Mouse (Mus musculus): ENCODE measurements around the gene Ticrr. TPM values are rescaled to one million over a fixed set of nuclear protein-coding genes. Genes with fewer than 3 reads are reported as not detected.

Gene Ticrr
- polyA plus RNA-seq, 1 experiment from 2014 or later = 16.2 TPM

GRCm38 (mm10) chr7:79710130-79710607 lies 50.2 kb downstream of the Ticrr start:
- H3K36me3 ChIP-seq (ENCODE audit: control insufficient read depth, insufficient read depth, low read length) = no peaks in the 10 kb centered on the region
- no peaks in the 10 kb centered on the region for H3K9me3 ChIP-seq (ENCODE audit: control insufficient read depth, low read length)
- peak overlapping the region; percentile 74 for H3K4me2 ChIP-seq
- peak overlapping the region; percentile 46 for H3K4me3 ChIP-seq (ENCODE audit: low read depth, low read length)
- 4% methylated on average over 55 of the region's 55 CpGs for WGBS
- H3K27me3 ChIP-seq (replicated peaks; ENCODE audit: control insufficient read depth, insufficient read depth, low read length) = peaks cover 29% of the 10 kb centered on the region
- ATAC-seq (replicated peaks; ENCODE audit: low FRiP score) = peak; percentile 49; the same call in 1 of the 2 replicates
- H3K9ac ChIP-seq (ENCODE audit: low read depth, low read length) = peak overlapping the region; percentile 31; the same call in 1 of the 2 replicates
- no peak overlapping the region for H3K27ac ChIP-seq (ENCODE audit: low read depth, low read length)
- H3K4me1 ChIP-seq (replicated peaks; ENCODE audit: control insufficient read depth, insufficient read depth, low read length) = peaks cover 4% of the 10 kb centered on the region; the same call in 1 of the 2 replicates
- DNase-seq (ENCODE audit: low spot score) = peak; percentile 55

DNA sequence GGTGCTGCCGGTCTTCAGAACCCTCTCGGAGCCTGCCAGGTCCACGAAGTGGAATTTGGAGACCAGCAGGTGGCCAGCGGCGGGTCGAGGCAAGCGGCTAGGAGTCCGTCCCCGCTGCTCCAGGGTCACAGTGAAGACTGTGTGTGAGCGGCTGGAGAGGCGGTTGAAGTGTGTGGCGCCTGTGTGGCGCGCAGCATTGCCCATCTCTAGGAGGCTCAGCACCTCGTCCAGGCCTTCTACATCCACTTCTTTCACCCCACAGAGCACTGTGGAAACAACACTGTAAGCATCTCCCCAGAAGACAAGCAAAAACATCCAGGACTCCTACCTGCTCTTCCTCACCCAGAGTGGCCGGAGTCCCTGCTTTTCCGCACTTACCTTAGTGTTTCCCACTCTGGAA lies 50.8 kb downstream of the Ticrr start:
- H3K27ac ChIP-seq (ENCODE audit: low read depth, low read length) = no peak overlapping the region
- DNase-seq (ENCODE audit: low spot score) = no peak
- H3K9me3 ChIP-seq (ENCODE audit: control insufficient read depth, low read length) = no peaks in the 10 kb centered on the region
- peak overlapping the region; percentile 74; the same call in 1 of the 2 replicates for H3K4me2 ChIP-seq
- no peak overlapping the region for H3K9ac ChIP-seq (ENCODE audit: low read depth, low read length)
- H3K27me3 ChIP-seq (replicated peaks; ENCODE audit: control insufficient read depth, insufficient read depth, low read length) = peaks cover 29% of the 10 kb centered on the region
- H3K4me1 ChIP-seq (replicated peaks; ENCODE audit: control insufficient read depth, insufficient read depth, low read length) = peaks cover 4% of the 10 kb centered on the region; the same call in 1 of the 2 replicates
- ATAC-seq (replicated peaks; ENCODE audit: low FRiP score) = no peak
- no peak overlapping the region for H3K4me3 ChIP-seq (ENCODE audit: low read depth, low read length)
- no peaks in the 10 kb centered on the region for H3K36me3 ChIP-seq (ENCODE audit: control insufficient read depth, insufficient read depth, low read length)
- WGBS = 51% methylated on average over 17 of the region's 17 CpGs

DNA sequence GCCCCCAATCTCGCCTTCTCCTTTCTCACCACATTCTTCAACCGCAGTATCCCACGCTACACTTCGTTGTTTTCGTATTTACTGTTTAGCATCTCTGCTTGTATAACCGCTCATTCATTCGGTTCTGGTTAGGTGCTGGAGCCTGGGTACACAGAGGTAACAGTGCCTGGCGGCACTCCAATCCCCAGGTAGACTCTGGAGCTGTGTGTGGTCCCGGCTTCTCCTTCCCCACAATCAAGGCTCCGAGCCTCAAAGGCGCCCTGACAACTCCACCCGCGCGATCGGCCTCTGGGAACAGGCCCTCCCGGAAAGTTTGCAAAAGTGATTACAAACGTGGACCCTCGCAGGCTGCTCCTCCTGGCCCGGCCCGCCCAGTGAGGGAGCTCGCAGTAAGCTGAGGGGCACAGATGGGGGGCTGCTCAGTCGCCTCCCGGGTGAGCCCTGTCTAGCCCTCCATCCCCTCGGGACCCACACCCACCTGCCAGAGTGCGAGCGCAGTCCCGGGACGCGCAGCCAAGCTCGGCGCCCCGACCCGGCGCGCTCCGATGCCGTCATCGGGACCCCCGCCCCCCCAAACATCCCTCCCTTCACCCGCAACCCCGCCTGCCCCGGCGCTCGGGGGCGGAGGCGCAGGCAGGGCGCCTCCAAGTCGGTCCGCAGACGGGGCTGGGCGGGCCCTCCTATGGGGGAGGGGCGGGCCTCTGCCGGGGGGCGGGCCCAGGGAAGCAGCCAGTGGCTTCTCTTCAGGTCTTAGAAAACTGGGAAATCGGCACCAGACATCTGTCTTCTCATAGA lies 55.4 kb downstream of the Ticrr start, which contains the start of gene Kif7:
Gene Kif7 (minus strand): TSS at position 534 of the 795 bp plus-strand sequence.
- Histone ChIP-seq H3K9ac (ENCODE audit: low read depth, low read length) (peak within 1 kb of the TSS; percentile 65), H3K27ac (ENCODE audit: low read depth, low read length) (no peak within 1 kb of the TSS)
- WGBS = 1% methylated on average over 53 of the region's 55 CpGs

GRCm38 (mm10) chr7:79721386-79721977 lies 61.5 kb downstream of the Ticrr start:
- H3K4me2 ChIP-seq = peak overlapping the region; percentile 74
- H3K27ac ChIP-seq (ENCODE audit: low read depth, low read length) = no peak overlapping the region
- peak overlapping the region; percentile 52 for H3K9ac ChIP-seq (ENCODE audit: low read depth, low read length)
- no peaks in the 10 kb centered on the region for H3K36me3 ChIP-seq (ENCODE audit: control insufficient read depth, insufficient read depth, low read length)
- DNase-seq (ENCODE audit: low spot score) = peak; percentile 62
- under 1% methylated on average over 48 of the region's 48 CpGs for WGBS
- H3K4me1 ChIP-seq (replicated peaks; ENCODE audit: control insufficient read depth, insufficient read depth, low read length) = no peaks in the 10 kb centered on the region
- peaks cover 37% of the 10 kb centered on the region for H3K27me3 ChIP-seq (replicated peaks; ENCODE audit: control insufficient read depth, insufficient read depth, low read length)
- no peaks in the 10 kb centered on the region for H3K9me3 ChIP-seq (ENCODE audit: control insufficient read depth, low read length)
- peak overlapping the region; percentile 50 for H3K4me3 ChIP-seq (ENCODE audit: low read depth, low read length)
- ATAC-seq (replicated peaks; ENCODE audit: low FRiP score) = peak; percentile 57

More for the DNA sequence above, 55.4 kb downstream of the Ticrr start, which contains the start of gene Kif7:
- H3K4me2 ChIP-seq = peak within 1 kb of the TSS; percentile 93
- ATAC-seq (replicated peaks; ENCODE audit: low FRiP score) (peak; percentile 96), DNase-seq (ENCODE audit: low spot score) (peak; percentile 85)
- H3K36me3 ChIP-seq (ENCODE audit: control insufficient read depth, insufficient read depth, low read length) = no peaks in the 10 kb centered on the region
- peak within 1 kb of the TSS; percentile 69 for H3K4me3 ChIP-seq (ENCODE audit: low read depth, low read length)
- H3K9me3 ChIP-seq (ENCODE audit: control insufficient read depth, low read length) = no peaks in the 10 kb centered on the region
- H3K27me3 ChIP-seq (replicated peaks; ENCODE audit: control insufficient read depth, insufficient read depth, low read length) = peaks cover 19% of the 10 kb centered on the region
- H3K4me1 ChIP-seq (replicated peaks; ENCODE audit: control insufficient read depth, insufficient read depth, low read length) = peaks cover 4% of the 10 kb centered on the region; the same call in 1 of the 2 replicates

GRCm38 (mm10) chr7:79727091-79727490 lies 67.1 kb downstream of the Ticrr start:
- 21% methylated on average over 2 of the region's 2 CpGs for WGBS
- Histone ChIP-seq H3K4me3 (ENCODE audit: low read depth, low read length) (no peak overlapping the region), H3K4me2 (no peak overlapping the region), H3K9ac (ENCODE audit: low read depth, low read length) (no peak overlapping the region), H3K4me1 (replicated peaks; ENCODE audit: control insufficient read depth, insufficient read depth, low read length) (no peaks in the 10 kb centered on the region), H3K9me3 (ENCODE audit: control insufficient read depth, low read length) (no peaks in the 10 kb centered on the region), H3K36me3 (ENCODE audit: control insufficient read depth, insufficient read depth, low read length) (no peaks in the 10 kb centered on the region), H3K27me3 (replicated peaks; ENCODE audit: control insufficient read depth, insufficient read depth, low read length) (peaks cover 22% of the 10 kb centered on the region), H3K27ac (ENCODE audit: low read depth, low read length) (no peak overlapping the region)
- DNase-seq (ENCODE audit: low spot score) (no peak), ATAC-seq (replicated peaks; ENCODE audit: low FRiP score) (peak; percentile 62; the same call in 1 of the 2 replicates)

GRCm38 (mm10) chr7:79728219-79728618 lies 68.2 kb downstream of the Ticrr start:
- Histone ChIP-seq H3K27me3 (replicated peaks; ENCODE audit: control insufficient read depth, insufficient read depth, low read length) (peaks cover 13% of the 10 kb centered on the region), H3K36me3 (ENCODE audit: control insufficient read depth, insufficient read depth, low read length) (no peaks in the 10 kb centered on the region), H3K4me3 (ENCODE audit: low read depth, low read length) (no peak overlapping the region), H3K4me2 (no peak overlapping the region), H3K4me1 (replicated peaks; ENCODE audit: control insufficient read depth, insufficient read depth, low read length) (no peaks in the 10 kb centered on the region), H3K9me3 (ENCODE audit: control insufficient read depth, low read length) (no peaks in the 10 kb centered on the region), H3K27ac (ENCODE audit: low read depth, low read length) (no peak overlapping the region), H3K9ac (ENCODE audit: low read depth, low read length) (no peak overlapping the region)
- ATAC-seq (replicated peaks; ENCODE audit: low FRiP score) (no peak; the same call in 1 of the 2 replicates), DNase-seq (ENCODE audit: low spot score) (peak; percentile 64)
- WGBS = 29% methylated on average over 6 of the region's 6 CpGs

GRCm38 (mm10) chr7:79729169-79729568 lies 69.2 kb downstream of the Ticrr start:
- Histone ChIP-seq H3K36me3 (ENCODE audit: control insufficient read depth, insufficient read depth, low read length) (no peaks in the 10 kb centered on the region), H3K27me3 (replicated peaks; ENCODE audit: control insufficient read depth, insufficient read depth, low read length) (peaks cover 7% of the 10 kb centered on the region), H3K4me3 (ENCODE audit: low read depth, low read length) (no peak overlapping the region), H3K9me3 (ENCODE audit: control insufficient read depth, low read length) (no peaks in the 10 kb centered on the region), H3K27ac (ENCODE audit: low read depth, low read length) (no peak overlapping the region), H3K4me2 (no peak overlapping the region), H3K4me1 (replicated peaks; ENCODE audit: control insufficient read depth, insufficient read depth, low read length) (no peaks in the 10 kb centered on the region), H3K9ac (ENCODE audit: low read depth, low read length) (no peak overlapping the region)
- no peak for ATAC-seq (replicated peaks; ENCODE audit: low FRiP score)
- 8% methylated on average over 8 of the region's 8 CpGs for WGBS
- DNase-seq (ENCODE audit: low spot score) = peak; percentile 67

GRCm38 (mm10) chr7:79729743-79730370 lies 69.9 kb downstream of the Ticrr start:
- DNase-seq (ENCODE audit: low spot score) (no peak), ATAC-seq (replicated peaks; ENCODE audit: low FRiP score) (no peak)
- Histone ChIP-seq H3K9me3 (ENCODE audit: control insufficient read depth, low read length) (no peaks in the 10 kb centered on the region), H3K4me1 (replicated peaks; ENCODE audit: control insufficient read depth, insufficient read depth, low read length) (no peaks in the 10 kb centered on the region), H3K27me3 (replicated peaks; ENCODE audit: control insufficient read depth, insufficient read depth, low read length) (peaks cover 7% of the 10 kb centered on the region), H3K4me2 (no peak overlapping the region), H3K9ac (ENCODE audit: low read depth, low read length) (no peak overlapping the region), H3K36me3 (ENCODE audit: control insufficient read depth, insufficient read depth, low read length) (no peaks in the 10 kb centered on the region), H3K4me3 (ENCODE audit: low read depth, low read length) (no peak overlapping the region), H3K27ac (ENCODE audit: low read depth, low read length) (no peak overlapping the region)
- 60% methylated on average over 11 of the region's 11 CpGs for WGBS
